Mouse (Mus musculus) bone marrow macrophage, adult 2 months (primary cell): ENCODE results near the gene Shld1. TPM values are rescaled to one million over a fixed set of nuclear protein-coding genes. Genes with fewer than 3 reads are reported as not detected.

Source experiments
- H3K27ac ChIP-seq: 2 replicates; pipeline ENCODE4 v1.5.1; 2012; ENCODE audit warnings: low read depth, low read length; ENCODE audit not compliant: insufficient read depth
- H3K4me1 ChIP-seq: 2 replicates; pipeline ENCODE4 v1.6.1; 2012; ENCODE audit warnings: low read length; ENCODE audit not compliant: control insufficient read depth, insufficient read depth
- H3K4me3 ChIP-seq: 2 replicates; pipeline ENCODE4 v1.5.1; 2012; ENCODE audit warnings: mild to moderate bottlenecking, low read length, moderate library complexity; ENCODE audit not compliant: insufficient read depth
- CTCF ChIP-seq: IDR thresholded peaks from 2 replicates; pipeline ENCODE4 v1.5.1; 2012; ENCODE audit warnings: low read depth, mild to moderate bottlenecking, low read length, moderate library complexity
- POLR2A ChIP-seq: IDR thresholded peaks from 2 replicates; pipeline ENCODE4 v1.6.1; 2012; ENCODE audit warnings: mild to moderate bottlenecking, low read depth, low read length, borderline replicate concordance
- polyA plus RNA-seq: library from polyadenylated mRNA; stranded (reverse); fragments of >200 nt; gene quantifications from 2 replicates; pipeline ENCODE4 v1.2.4, GENCODE M21; 2012; ENCODE audit not compliant: missing spikeins, insufficient read depth, insufficient read length

Shld1 gene
- polyA plus RNA-seq, 1 experiment = 14.5 TPM

DNA sequence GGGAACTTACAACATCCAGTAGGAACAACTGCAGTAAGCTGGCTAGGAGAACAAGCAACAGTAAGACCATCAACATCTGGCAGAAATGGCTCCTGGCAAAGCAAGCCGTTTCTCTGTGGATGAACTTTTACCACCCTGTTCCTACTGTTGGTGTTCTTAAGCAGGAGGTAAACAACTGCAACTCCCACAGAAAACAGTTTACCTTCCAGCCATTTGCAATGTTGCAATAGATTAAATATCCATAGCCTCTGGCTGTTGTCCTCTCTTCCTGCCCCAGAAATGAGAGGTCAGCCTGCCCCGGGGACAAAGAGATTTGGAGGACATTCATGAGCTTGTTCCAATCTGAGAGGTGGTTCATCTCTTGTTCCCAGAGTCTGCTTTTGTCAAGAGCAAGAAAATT lies 29.5 kb upstream of the Shld1 start:
- Histone ChIP-seq H3K27ac (no peak overlapping the region), H3K4me3 (no peak overlapping the region), H3K4me1 (peaks cover 7% of the 10 kb centered on the region)
- TF ChIP-seq CTCF (no peak), POLR2A (no peak)

DNA sequence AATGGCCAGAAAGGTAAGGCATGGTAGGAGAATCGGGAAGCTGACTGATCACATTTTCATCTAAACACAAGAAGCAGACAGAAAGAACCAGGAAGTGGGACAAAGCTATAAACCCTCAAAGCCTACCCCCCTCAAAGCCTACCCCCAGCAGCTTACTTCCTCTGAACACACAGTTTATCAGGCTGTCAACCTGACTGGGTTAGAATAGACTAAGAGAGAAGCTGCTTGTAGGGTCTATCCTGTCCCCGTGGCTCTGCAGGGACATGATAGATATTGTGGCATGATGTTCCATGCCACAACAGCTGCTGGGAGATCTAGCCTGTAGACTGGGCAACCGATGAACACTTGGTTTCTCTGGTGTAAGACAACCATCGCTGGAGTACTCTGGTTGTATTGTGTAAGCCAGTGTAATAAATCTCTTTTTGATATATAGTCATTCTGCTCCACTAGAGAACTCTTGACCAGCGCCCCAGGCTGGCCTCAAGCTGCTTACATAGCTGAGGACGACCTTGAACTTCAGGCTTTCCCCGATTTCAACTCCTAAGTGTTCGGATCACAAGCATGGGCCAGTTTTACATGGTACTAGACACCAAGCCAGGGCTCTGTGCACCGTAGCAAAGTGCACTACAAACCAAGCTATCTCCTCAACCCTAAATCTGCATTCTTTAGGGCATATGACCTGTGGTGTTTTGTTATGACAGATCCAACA lies 28.2 kb upstream of the Shld1 start:
- H3K27ac ChIP-seq = no peak overlapping the region

DNA sequence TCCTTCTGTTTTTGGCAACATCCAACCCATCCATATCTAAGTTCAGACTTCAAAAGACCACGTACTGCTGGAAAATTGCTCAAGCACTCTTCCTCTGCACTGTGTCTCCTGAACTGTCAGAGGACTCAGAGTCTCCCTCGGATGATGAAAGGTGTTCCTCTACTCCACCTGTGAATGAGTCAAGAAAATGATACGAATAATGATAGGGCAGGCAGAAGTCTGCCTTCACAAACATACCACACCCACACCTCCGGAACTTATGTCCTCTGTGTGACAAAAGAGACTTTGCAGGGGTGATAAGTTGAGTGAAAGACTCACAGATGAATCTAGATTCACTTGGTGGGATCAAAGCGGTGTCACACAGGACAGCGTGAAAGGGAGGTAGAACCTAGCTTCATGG lies 17.6 kb upstream of the Shld1 start:
- TF ChIP-seq POLR2A (no peak), CTCF (no peak)
- H3K4me1 ChIP-seq = no peaks in the 10 kb centered on the region
- no peak overlapping the region for H3K4me3 ChIP-seq
- no peak overlapping the region for H3K27ac ChIP-seq

More for the DNA sequence above, 28.2 kb upstream of the Shld1 start:
- Histone ChIP-seq H3K4me1 (peaks cover 7% of the 10 kb centered on the region), H3K4me3 (no peak overlapping the region)
- TF ChIP-seq CTCF = no peak
- TF ChIP-seq POLR2A = no peak

DNA sequence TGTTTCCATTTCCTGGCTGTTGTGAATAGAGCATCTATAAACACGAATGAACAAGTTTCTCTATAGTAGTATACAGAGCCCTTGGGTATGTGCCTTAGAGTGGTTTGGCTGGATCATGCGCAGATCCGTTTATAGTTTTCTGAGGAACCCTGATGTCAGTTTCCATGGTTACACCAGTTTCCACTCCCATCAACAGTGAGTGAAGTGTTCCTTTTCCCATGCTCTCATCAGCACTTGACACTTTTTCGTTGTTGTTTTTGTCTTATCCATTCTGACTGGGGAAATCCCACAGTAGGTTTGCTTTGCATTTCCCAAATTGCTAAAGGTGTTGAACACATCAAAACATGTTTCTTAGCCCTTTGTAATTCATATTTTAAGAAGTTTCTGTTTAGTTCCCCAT lies 16.4 kb upstream of the Shld1 start:
- Histone ChIP-seq H3K4me3 (no peak overlapping the region), H3K4me1 (no peaks in the 10 kb centered on the region), H3K27ac (no peak overlapping the region)
- TF ChIP-seq CTCF = no peak
- TF ChIP-seq POLR2A = no peak

DNA sequence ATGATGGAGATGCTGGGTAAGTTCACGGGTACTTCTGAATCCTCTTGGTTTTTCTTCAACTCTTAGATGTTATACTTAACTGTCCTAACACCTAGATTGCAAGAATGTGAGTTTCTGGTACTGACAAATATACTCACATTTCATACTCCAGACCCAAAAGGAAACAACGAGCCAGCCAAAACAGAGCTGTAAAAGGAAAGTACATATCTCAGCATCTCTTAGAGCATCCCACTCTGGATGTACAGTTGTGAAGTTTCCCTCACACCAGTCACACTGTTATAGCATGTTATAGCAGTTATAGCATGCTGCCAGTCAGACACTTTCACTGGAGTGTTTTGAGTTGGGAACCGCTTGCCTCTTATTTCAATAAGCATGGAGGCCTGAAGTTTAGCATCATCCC lies 14.6 kb upstream of the Shld1 start:
- TF ChIP-seq POLR2A (no peak), CTCF (no peak)

DNA sequence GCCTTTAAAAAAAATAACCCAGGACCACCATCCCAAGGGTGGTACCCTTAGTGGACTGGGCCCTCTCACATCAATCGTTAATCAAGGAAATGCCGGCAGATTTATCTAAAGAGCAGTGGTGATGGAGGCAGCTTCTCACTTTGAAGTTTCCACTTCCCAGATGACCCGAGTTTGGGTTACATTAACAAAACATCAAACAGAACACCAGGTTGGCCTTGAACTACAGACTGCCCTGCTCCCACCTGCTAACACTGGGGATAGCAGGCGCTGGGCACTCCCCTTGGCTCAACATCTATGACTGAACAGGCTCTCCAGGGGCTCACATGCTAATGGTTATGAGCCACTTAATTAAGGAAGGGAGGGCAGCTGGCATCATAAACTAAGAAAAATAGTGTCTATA lies 10.6 kb upstream of the Shld1 start:
- Histone ChIP-seq H3K4me1 (no peaks in the 10 kb centered on the region), H3K4me3 (no peak overlapping the region), H3K27ac (no peak overlapping the region)
- no peak for TF ChIP-seq CTCF
- TF ChIP-seq POLR2A = no peak

More for the DNA sequence above, 14.6 kb upstream of the Shld1 start:
- Histone ChIP-seq H3K27ac (no peak overlapping the region), H3K4me1 (no peaks in the 10 kb centered on the region), H3K4me3 (no peak overlapping the region)

DNA sequence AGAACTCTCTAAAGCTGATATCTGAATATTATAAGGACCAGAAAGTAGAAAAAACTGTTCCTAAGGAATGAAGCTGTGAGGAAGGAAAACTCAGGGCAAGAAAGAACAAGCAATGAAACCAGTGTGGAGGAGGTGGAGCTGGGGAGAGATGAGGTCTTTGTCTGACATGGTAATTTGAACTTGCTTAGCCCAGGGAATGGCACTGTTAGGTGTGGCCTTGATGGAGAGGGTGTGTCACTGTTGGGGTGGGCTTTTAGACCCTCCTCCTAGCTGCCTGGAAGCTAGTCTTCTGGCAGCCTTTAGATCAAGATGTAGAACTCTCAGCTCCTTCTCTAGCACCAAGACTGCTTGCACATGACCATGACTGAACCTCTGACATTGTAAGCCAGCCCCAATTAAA lies 1.7 kb upstream of the Shld1 start:
- no peak overlapping the region for H3K4me3 ChIP-seq
- H3K4me1 ChIP-seq = peaks cover 24% of the 10 kb centered on the region
- H3K27ac ChIP-seq = no peak overlapping the region
- no peak for TF ChIP-seq POLR2A
- TF ChIP-seq CTCF = no peak

DNA sequence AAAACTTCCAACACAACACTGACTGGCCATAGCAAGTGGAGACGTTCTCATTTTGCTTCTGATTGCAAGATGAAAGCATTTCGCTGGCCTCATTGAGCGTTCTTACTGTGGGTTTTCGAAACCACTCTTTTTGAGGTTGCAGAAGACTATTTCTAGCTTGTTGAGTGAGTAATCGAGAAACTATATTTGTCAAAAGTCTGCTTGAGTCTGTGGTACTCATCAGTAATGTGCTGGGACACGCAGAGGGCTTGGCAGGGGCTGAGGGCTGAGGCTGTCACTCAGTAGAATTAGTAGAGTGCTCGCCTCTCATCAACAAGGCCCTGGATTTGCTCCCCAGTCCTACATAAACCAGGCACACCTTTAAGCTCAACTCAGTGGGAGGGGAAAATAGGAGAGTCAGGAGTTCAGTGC lies 1.9 kb downstream of the Shld1 start:
- Histone ChIP-seq H3K4me3 (no peak overlapping the region), H3K27ac (peak overlapping the region; percentile 70), H3K4me1 (peaks cover 32% of the 10 kb centered on the region)
- TF ChIP-seq POLR2A (no peak), CTCF (no peak)

DNA sequence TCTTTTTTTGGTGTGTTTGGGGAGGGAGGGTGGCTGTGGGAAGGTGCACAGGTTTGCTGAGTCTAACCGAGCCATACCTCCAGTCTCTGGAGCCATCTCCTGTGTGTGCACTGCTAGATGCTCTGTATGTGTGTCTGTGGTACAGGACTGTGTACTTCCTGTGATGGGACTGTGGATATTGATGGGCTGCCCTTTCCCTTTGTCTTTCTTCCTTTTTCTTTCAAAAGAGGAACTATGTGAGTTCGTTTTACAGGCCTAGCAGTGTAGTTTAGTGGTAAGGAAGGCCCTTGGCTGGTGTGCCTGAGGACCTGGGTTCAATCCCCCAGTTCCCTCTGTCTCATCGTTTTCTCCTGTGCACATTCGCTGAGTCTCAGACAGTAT lies 2.4 kb downstream of the Shld1 start:
- peaks cover 32% of the 10 kb centered on the region for H3K4me1 ChIP-seq
- TF ChIP-seq CTCF = no peak
- no peak for TF ChIP-seq POLR2A
- H3K27ac ChIP-seq = peak overlapping the region; percentile 79
- no peak overlapping the region for H3K4me3 ChIP-seq

DNA sequence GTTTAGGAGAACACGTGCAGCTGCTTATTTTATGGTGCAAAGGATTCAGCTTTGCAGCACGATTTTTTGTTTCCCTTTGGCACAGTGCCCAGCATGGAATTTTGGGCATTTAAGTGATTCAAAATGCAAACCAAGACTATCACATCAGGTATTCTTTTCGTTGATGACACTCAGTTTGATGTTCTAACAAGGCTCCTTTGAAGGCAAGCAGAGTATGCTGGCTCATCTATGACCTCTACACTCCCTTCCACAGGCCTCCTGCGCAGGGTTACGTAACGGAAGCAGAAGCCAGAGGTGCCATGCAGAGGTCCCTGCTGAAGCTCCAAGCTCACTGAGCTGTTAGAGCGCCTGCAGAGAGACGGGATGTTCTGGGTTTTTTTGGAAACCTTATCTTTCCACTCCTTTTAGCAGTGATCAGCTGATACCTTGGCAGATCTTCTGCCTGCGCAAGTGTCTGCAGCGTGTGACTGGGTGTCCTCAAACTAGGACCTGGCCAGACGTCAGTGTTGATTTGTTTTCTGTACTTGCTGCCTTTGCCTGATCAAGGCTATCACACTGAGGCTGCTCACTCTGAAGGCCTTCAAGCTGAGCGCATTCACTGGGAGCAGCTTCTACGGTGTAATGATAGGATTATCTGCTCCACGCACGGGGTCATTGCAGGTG lies 3.0 kb downstream of the Shld1 start:
- H3K4me1 ChIP-seq = peaks cover 34% of the 10 kb centered on the region
- H3K27ac ChIP-seq = peak overlapping the region; percentile 79
- no peak overlapping the region for H3K4me3 ChIP-seq
- TF ChIP-seq POLR2A = no peak
- TF ChIP-seq CTCF = no peak

DNA sequence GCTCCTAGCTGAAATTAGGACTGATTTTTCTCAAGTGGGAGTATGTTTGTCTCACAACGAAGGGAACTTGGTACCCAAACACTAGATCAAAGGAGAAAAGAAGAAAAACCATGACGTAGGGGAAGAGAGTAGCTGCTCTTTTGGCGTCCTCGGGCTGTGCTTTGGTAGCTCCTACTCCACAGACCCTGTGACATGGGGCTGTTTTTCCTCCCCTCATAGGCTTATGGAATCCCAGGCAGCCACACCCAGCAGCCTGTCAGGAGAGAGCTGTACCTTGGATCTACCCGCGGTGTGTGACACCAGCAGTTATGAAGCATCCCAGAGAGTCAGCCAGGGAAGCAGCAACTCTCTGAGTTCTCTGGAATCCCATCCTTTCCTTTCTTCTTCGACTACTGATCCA lies 5.0 kb downstream of the Shld1 start:
- H3K4me3 ChIP-seq = no peak overlapping the region
- H3K27ac ChIP-seq = no peak overlapping the region
- TF ChIP-seq CTCF (no peak), POLR2A (no peak)
- peaks cover 48% of the 10 kb centered on the region for H3K4me1 ChIP-seq
